Mouse (Mus musculus) kidney, adult 11 months (tissue): ENCODE data around the gene Xpo1.
"Not testable (repeated sequence)": the region's sequence is repeated elsewhere in the genome, so short reads cannot be mapped to it uniquely, and the experiment has no call there.

Source experiments
- DNase-seq: peaks from one replicate; pipeline ENCODE4 v3.0.0; 2022

Xpo1 gene

DNA sequence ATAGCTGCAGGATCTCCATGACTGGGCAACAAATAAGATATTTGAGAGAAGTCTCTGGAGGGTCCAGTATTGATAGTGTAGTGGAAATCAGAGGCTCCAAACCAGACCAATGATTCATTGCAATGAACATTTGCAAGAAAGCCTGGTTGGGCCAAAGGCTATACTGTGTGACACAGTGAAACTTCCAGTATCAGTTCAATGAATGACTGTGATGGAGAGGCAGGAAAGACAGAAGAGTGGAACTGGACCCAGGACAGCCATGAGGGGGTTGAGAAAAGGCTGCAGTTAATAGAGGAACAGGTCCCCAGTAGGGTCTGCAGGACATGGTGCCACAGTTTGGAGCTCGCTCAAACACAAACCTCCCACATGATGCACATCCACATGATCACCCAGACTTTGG lies 44.1 kb downstream of the Xpo1 start:
- DNase-seq: no peak

DNA sequence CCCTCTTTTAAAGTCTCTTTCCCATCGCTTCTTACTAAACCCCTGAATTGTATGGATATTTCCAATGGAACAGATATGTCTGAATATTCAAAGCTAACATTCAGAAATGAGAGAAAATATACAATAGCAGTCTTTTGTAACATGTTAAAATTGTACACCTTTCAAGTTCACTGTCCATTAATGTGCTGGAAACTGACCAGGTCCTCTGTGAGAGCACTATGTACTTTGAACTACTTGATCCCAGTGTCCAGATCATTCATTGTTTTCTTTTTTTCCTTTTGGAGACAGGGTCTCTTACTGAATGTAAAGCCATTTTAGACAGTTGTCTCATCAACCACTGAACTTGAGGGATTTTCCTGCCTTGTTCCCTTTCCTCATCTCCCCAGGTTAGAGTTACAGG lies 47.3 kb downstream of the Xpo1 start:
- DNase-seq: no peak

DNA sequence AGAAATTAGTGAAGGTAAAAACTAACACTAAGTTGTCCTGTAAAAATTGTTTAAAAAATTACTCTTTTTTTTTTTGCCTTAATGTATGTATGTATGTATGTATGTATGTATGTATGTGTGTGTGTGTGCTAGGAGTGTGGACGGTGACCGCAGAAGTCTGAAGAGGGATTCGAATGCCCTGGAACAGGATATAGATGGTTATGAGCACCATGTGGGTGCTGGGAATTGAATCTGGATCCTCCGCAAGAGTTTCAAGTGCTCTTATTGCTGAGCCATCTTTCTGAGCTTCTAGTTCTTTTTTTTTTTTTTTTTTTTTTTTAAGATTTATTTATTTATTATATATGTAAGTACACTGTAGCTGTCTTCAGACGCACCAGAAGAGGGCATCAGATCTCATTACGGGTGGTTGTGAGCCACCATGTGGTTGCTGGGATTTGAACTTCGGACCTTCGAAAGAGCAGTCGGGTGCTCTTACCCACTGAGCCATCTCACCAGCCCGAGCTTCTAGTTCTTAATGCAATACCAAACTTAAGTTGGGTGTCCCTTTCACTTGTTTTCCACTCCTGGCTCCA lies 49.3 kb downstream of the Xpo1 start:
- not testable (repeated sequence) for DNase-seq

- peak; percentile 96 for DNase-seq
Measured at GRCm38 (mm10) chr11:23305673-23306608, 50.1 kb downstream of the Xpo1 start.

DNA sequence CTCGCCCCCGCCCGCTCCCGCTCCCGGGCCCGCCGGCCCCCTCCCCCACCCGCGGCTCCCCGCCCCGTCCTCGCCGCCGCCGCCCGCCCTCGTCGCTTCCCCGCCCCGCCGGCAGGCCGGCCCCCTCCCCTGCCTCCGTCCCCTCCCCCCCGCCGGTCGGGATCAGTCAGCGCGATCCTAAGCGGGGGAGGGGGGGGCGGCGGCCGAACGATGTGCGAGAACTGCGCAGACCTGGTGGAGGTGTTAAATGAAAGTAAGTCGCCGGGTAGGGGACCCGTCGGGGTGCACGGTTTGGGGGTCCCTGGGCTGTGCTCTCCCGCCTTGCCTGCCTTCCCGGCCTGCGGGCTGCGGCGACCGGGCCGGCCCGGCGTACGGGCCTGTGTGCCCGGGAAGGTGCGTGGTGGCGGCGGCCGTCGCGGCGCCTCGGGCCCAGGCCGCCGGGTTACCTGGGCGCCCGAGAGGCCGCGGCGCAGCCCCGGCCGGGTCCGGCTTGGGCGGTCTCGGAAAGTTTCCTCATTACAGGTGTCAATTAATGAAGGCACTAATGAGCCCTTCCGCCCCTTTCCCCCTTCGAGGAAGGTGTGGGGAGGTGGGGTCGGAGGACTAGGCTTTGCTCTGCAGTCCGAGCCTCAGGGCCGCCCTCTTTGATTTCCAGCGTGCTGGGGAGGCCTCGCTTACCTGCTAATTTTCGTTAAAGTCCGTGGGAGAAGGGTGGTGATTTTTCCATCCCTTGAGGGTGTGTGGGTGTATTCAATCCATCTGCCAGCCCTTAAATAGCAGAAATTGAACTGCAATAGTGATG lies 51.1 kb downstream of the Xpo1 start, which contains the start of gene Usp34:
TSS of gene Usp34 (plus strand) at position 132 of the 802 bp plus-strand sequence.
- peak; percentile 62 for DNase-seq

GRCm38 (mm10) chr11:23307566-23307920 lies 51.7 kb downstream of the Xpo1 start:
- DNase-seq: no peak

DNA sequence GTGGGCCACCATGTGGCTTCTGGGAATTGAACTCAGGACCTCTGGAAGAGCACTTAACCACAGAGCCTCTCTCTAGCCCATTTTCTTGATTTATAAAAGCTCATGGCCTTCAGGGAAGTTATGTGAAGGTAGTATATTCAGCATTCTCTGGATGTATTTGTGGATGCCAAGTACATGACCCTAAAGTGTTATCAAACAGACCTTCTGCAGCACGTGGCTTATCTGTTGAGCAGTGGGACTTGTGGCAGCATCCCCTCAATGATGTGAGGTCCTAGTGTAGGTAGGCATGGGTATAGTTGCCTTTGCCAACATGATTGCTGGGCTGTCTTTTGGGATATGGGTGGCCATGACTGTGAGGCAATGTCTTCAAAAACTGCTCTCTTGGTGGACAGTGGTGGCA lies 57.7 kb downstream of the Xpo1 start:
- DNase-seq: no peak

DNA sequence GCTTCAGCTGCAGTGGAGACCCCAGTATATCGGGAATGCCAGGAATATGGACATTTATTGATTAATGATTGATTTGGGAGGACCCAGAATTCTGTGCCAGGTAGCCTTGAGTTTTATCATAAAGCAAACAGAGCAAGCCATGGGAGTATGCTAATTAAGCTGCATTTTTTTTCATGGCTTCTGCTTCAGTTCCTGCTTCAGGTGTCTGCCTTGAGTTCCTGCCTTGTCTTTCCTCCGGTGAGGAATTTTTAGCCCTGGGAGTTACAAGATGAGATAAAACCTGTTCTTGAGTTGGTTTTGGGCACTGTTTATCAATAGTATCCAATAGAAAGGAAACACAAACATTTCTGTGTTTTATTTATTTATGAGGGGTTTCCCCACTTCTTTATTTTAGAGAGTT lies 73.6 kb downstream of the Xpo1 start:
- DNase-seq: no peak

GRCm38 (mm10) chr11:23332136-23332535 lies 76.3 kb downstream of the Xpo1 start:
- no peak for DNase-seq

DNA sequence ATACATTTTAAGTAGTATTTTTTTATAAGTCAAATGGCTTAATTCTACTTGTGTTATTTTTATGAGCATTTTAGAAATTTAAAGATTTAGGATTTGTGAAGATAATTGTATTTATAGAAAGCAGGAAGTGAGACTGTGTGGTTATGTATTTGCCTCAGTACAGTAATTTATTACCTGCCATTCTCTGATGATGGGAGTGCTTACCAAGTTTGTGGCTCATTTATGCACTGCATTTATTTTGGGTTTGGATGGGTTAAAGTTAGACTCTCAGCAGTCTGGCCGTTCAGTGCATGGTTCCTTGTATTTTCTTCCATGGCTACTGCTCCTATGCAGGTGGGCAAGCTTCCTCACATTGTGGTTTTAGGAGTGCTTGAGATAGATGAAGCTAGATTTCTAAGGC lies 79.3 kb downstream of the Xpo1 start:
- no peak for DNase-seq
